Mouse (Mus musculus) subcutaneous adipose tissue, adult 2 months (tissue): ENCODE measurements around the gene Armc3. TPM values are rescaled to one million over a fixed set of nuclear protein-coding genes. Genes with fewer than 3 reads are reported as not detected.

Source experiments
- polyA plus RNA-seq: library from polyadenylated mRNA; depleted of rRNA; stranded (reverse); fragments of >200 nt; gene quantifications from 2 replicates; pipeline ENCODE4 v1.2.3, GENCODE M21; 2012; ENCODE audit warnings: low replicate concordance; rRNA removed

The Armc3 gene
- 0.09 TPM in 1 of 2 replicates, not detected in the other for polyA plus RNA-seq

GRCm38 (mm10) chr2:19198452-19199365, at the start of gene Armc3:
Gene Armc3 (plus strand): TSS chr2:19199302.

Other genes starting within 250 kb of the Armc3 start
- 9.1 and 15.0 TPM in 2 replicates for gene Pip4k2a, start 201.2 kb upstream of the Armc3 start, polyA plus RNA-seq
- 0.47 and 1.1 TPM in 2 replicates for gene 4930426L09Rik, start 201.0 kb upstream of the Armc3 start, polyA plus RNA-seq
- 36.0 and 60.5 TPM in 2 replicates for gene Msrb2, start 172.1 kb downstream of the Armc3 start, polyA plus RNA-seq
- not detected in 2 replicates for gene Ptf1a, start 246.4 kb downstream of the Armc3 start, polyA plus RNA-seq